Mouse (Mus musculus) kidney, embryonic 15.5 days (tissue): ENCODE measurements around the gene A730071L15Rik. TPM values are rescaled to one million over a fixed set of nuclear protein-coding genes. Genes with fewer than 3 reads are reported as not detected.

Source experiments
- ATAC-seq: fragments of 200-750 bp; cut with Nextera tagmentation; replicated peaks from 2 replicates; pipeline ENCODE4 v1.8.0; 2017; ENCODE audit warnings: moderate TSS enrichment; ENCODE audit not compliant: low FRiP score
- H3K27ac ChIP-seq: fragments of 300-500 bp; sonication (generic); 2 replicates; pipeline ENCODE4 v1.5.1; 2015; ENCODE audit warnings: mild to moderate bottlenecking, inconsistent platforms
- H3K27me3 ChIP-seq: fragments of 300-500 bp; sonication (generic); 2 replicates; pipeline ENCODE4 v1.6.1; 2015; ENCODE audit warnings: inconsistent platforms
- H3K36me3 ChIP-seq: fragments of 300-500 bp; sonication (generic); 2 replicates; pipeline ENCODE4 v1.6.1; 2015; ENCODE audit warnings: inconsistent platforms
- H3K4me1 ChIP-seq: fragments of 300-500 bp; sonication (generic); 2 replicates; pipeline ENCODE4 v1.6.1; 2015; ENCODE audit warnings: inconsistent platforms
- H3K4me2 ChIP-seq: fragments of 300-500 bp; sonication (generic); 2 replicates; pipeline ENCODE4 v1.6.1; 2015; ENCODE audit warnings: moderate library complexity, mild to moderate bottlenecking, inconsistent platforms
- H3K4me3 ChIP-seq: fragments of 300-500 bp; sonication (generic); replicated peaks from 2 replicates; pipeline ENCODE4 v1.5.1; 2015; ENCODE audit warnings: mild to moderate bottlenecking, inconsistent platforms
- H3K9ac ChIP-seq: fragments of 300-500 bp; sonication (generic); 2 replicates; pipeline ENCODE4 v1.6.1; 2015; ENCODE audit warnings: mild to moderate bottlenecking, inconsistent platforms
- H3K9me3 ChIP-seq: fragments of 300-500 bp; sonication (generic); replicated peaks from 2 replicates; pipeline ENCODE4 v1.6.1; 2016; ENCODE audit warnings: inconsistent platforms
- WGBS: fragments of 180-500 bp; shearing (Covaris S2); methylation state at CpG from one replicate; pipeline ENCODE4 v1.1.7; 2015; ENCODE audit warnings: mixed read lengths; 5-methylcytosine and 5-hydroxymethylcytosine counted together
- polyA plus RNA-seq: library from polyadenylated mRNA; unstranded; fragments of >200 nt; fragmentation: Nextera tagmentation; extraction: Ambion mirVana; gene quantifications from 2 replicates; pipeline ENCODE4 v1.2.1, GENCODE M21; 2015

Gene A730071L15Rik
- polyA plus RNA-seq, 1 experiment from 2014 or later: 0.40 TPM

- no peaks in the 10 kb centered on the region for H3K36me3 ChIP-seq
- H3K4me3 ChIP-seq: no peak overlapping the region
- ATAC-seq: no peak
- 0 out of 2 replicates have a peak, but pooled peaks cover 6% of the 10 kb centered on the region for H3K4me1 ChIP-seq
- WGBS: 88% methylated on average over 7 of the region's 7 CpGs
- H3K9me3 ChIP-seq: no peaks in the 10 kb centered on the region
- H3K4me2 ChIP-seq: no peak overlapping the region
- H3K27ac ChIP-seq: no peak overlapping the region
- no peak overlapping the region for H3K9ac ChIP-seq
- H3K27me3 ChIP-seq: no peaks in the 10 kb centered on the region
These were observed 34.3 kb upstream of the A730071L15Rik start for GRCm38 (mm10) chr11:6165391-6166081.

- WGBS: 92% methylated on average over 12 of the region's 12 CpGs
- 0 out of 2 replicates have a peak, but pooled peaks cover 6% of the 10 kb centered on the region for H3K4me1 ChIP-seq
These were observed 33.5 kb upstream of the A730071L15Rik start for GRCm38 (mm10) chr11:6166351-6166750.

GRCm38 (mm10) chr11:6169041-6169663, 30.7 kb upstream of the A730071L15Rik start:
- Histone ChIP-seq H3K4me2 (no peak overlapping the region), H3K4me3 (no peak overlapping the region), H3K4me1 (0 out of 2 replicates have a peak, but pooled peaks cover 6% of the 10 kb centered on the region), H3K27me3 (no peaks in the 10 kb centered on the region), H3K9ac (no peak overlapping the region), H3K9me3 (no peaks in the 10 kb centered on the region), H3K36me3 (no peaks in the 10 kb centered on the region), H3K27ac (no peak overlapping the region)
- 87% methylated on average over 2 of the region's 2 CpGs for WGBS
- no peak for ATAC-seq

More at GRCm38 (mm10) chr11:6166351-6166750, 33.5 kb upstream of the A730071L15Rik start:
- Histone ChIP-seq H3K4me3 (no peak overlapping the region), H3K9ac (no peak overlapping the region), H3K36me3 (no peaks in the 10 kb centered on the region), H3K27ac (no peak overlapping the region), H3K9me3 (no peaks in the 10 kb centered on the region), H3K4me2 (no peak overlapping the region), H3K27me3 (no peaks in the 10 kb centered on the region)
- no peak for ATAC-seq

- peaks cover 43% of the 10 kb centered on the region for H3K4me1 ChIP-seq
- no peaks in the 10 kb centered on the region for H3K9me3 ChIP-seq
- H3K27me3 ChIP-seq: no peaks in the 10 kb centered on the region
- H3K4me3 ChIP-seq: no peak overlapping the region
- ATAC-seq: no peak
- 0 out of 2 replicates have a peak overlapping the region, but pooled peaks have one; percentile 54 for H3K27ac ChIP-seq
- H3K36me3 ChIP-seq: no peaks in the 10 kb centered on the region
- 52% methylated on average over 7 of the region's 7 CpGs for WGBS
- no peak overlapping the region for H3K4me2 ChIP-seq
- no peak overlapping the region for H3K9ac ChIP-seq
These were observed 25.1 kb upstream of the A730071L15Rik start for GRCm38 (mm10) chr11:6174719-6175118.

GRCm38 (mm10) chr11:6175506-6175905, 24.3 kb upstream of the A730071L15Rik start:
- Histone ChIP-seq H3K4me3 (no peak overlapping the region), H3K4me2 (no peak overlapping the region), H3K4me1 (peaks cover 43% of the 10 kb centered on the region), H3K27me3 (no peaks in the 10 kb centered on the region), H3K27ac (no peak overlapping the region), H3K36me3 (no peaks in the 10 kb centered on the region), H3K9ac (no peak overlapping the region), H3K9me3 (no peaks in the 10 kb centered on the region)
- 53% methylated on average over 1 of the region's 1 CpGs for WGBS
- ATAC-seq: no peak

- no peak overlapping the region; the same call in 1 of the 2 replicates for H3K4me2 ChIP-seq
- H3K4me3 ChIP-seq: no peak overlapping the region
- no peak for ATAC-seq
- no peaks in the 10 kb centered on the region for H3K9me3 ChIP-seq
- peak overlapping the region; percentile 82 for H3K27ac ChIP-seq
- no peaks in the 10 kb centered on the region for H3K27me3 ChIP-seq
- no peak overlapping the region for H3K9ac ChIP-seq
- WGBS: 43% methylated on average over 8 of the region's 8 CpGs
- H3K4me1 ChIP-seq: peaks cover 49% of the 10 kb centered on the region
- H3K36me3 ChIP-seq: no peaks in the 10 kb centered on the region
These were observed 21.9 kb upstream of the A730071L15Rik start for GRCm38 (mm10) chr11:6177781-6178420.

GRCm38 (mm10) chr11:6178673-6179166, 21.1 kb upstream of the A730071L15Rik start:
- peak; percentile 65 for ATAC-seq
- H3K27me3 ChIP-seq: no peaks in the 10 kb centered on the region
- no peak overlapping the region for H3K4me2 ChIP-seq
- H3K4me1 ChIP-seq: peaks cover 53% of the 10 kb centered on the region
- 7% methylated on average over 2 of the region's 2 CpGs for WGBS
- H3K4me3 ChIP-seq: no peak overlapping the region
- H3K9ac ChIP-seq: no peak overlapping the region
- peak overlapping the region; percentile 82 for H3K27ac ChIP-seq
- H3K36me3 ChIP-seq: no peaks in the 10 kb centered on the region
- no peaks in the 10 kb centered on the region for H3K9me3 ChIP-seq

- Histone ChIP-seq H3K27me3 (no peaks in the 10 kb centered on the region), H3K4me1 (peaks cover 57% of the 10 kb centered on the region), H3K4me3 (no peak overlapping the region), H3K9me3 (no peaks in the 10 kb centered on the region), H3K4me2 (no peak overlapping the region), H3K36me3 (no peaks in the 10 kb centered on the region), H3K9ac (no peak overlapping the region), H3K27ac (peak overlapping the region; percentile 82)
- ATAC-seq: no peak
- WGBS: 22% methylated on average over 8 of the region's 8 CpGs
These were observed 20.6 kb upstream of the A730071L15Rik start for GRCm38 (mm10) chr11:6179194-6179593.

GRCm38 (mm10) chr11:6180811-6181399, 18.9 kb upstream of the A730071L15Rik start:
- 45% methylated on average over 6 of the region's 6 CpGs for WGBS
- Histone ChIP-seq H3K4me2 (no peak overlapping the region), H3K27me3 (no peaks in the 10 kb centered on the region), H3K36me3 (no peaks in the 10 kb centered on the region), H3K4me3 (no peak overlapping the region), H3K9me3 (no peaks in the 10 kb centered on the region), H3K27ac (no peak overlapping the region), H3K9ac (no peak overlapping the region), H3K4me1 (peaks cover 51% of the 10 kb centered on the region)
- no peak for ATAC-seq

- Histone ChIP-seq H3K4me3 (no peak overlapping the region), H3K9me3 (no peaks in the 10 kb centered on the region)
- no peak for ATAC-seq
These were observed 16.6 kb upstream of the A730071L15Rik start for GRCm38 (mm10) chr11:6183246-6183645.

GRCm38 (mm10) chr11:6184202-6184935, 15.5 kb upstream of the A730071L15Rik start:
- H3K4me1 ChIP-seq: peaks cover 32% of the 10 kb centered on the region
- no peak overlapping the region for H3K27ac ChIP-seq
- H3K4me3 ChIP-seq: no peak overlapping the region
- peaks cover 15% of the 10 kb centered on the region; the same call in 1 of the 2 replicates for H3K36me3 ChIP-seq
- H3K27me3 ChIP-seq: no peaks in the 10 kb centered on the region
- WGBS: 52% methylated on average over 11 of the region's 11 CpGs
- no peaks in the 10 kb centered on the region for H3K9me3 ChIP-seq
- H3K4me2 ChIP-seq: no peak overlapping the region
- H3K9ac ChIP-seq: no peak overlapping the region
- no peak for ATAC-seq

More at GRCm38 (mm10) chr11:6183246-6183645, 16.6 kb upstream of the A730071L15Rik start:
- Histone ChIP-seq H3K4me1 (peaks cover 43% of the 10 kb centered on the region), H3K36me3 (0 out of 2 replicates have a peak, but pooled peaks cover 8% of the 10 kb centered on the region), H3K27ac (no peak overlapping the region), H3K27me3 (no peaks in the 10 kb centered on the region), H3K4me2 (no peak overlapping the region), H3K9ac (no peak overlapping the region)
- 40% methylated on average over 2 of the region's 2 CpGs for WGBS
